Mouse (Mus musculus): Measurements from ENCODE around the gene Dimt1. TPM values are rescaled to one million over a fixed set of nuclear protein-coding genes. Genes with fewer than 3 reads are reported as not detected.
"Not testable (repeated sequence)": the region's sequence is repeated elsewhere in the genome, so short reads cannot be mapped to it uniquely, and the experiment has no call there.

Gene Dimt1
- polyA plus RNA-seq, 1 experiment from 2014 or later, result 14.6 TPM

GRCm38 (mm10) chr13:106918322-106919050 is 28.4 kb upstream of the Dimt1 start:
- H3K4me3 ChIP-seq (ENCODE audit: low read depth, low read length), result no peak overlapping the region
- 0 out of 2 replicates have a peak, but pooled peaks cover 8% of the 10 kb centered on the region for H3K36me3 ChIP-seq (ENCODE audit: insufficient read depth, low read length)
- H3K27me3 ChIP-seq (replicated peaks; ENCODE audit: insufficient read depth, low read length), result no peaks in the 10 kb centered on the region
- peak; percentile 76 for DNase-seq (ENCODE audit: low spot score)
- peak; percentile 72 for TF ChIP-seq CTCF (IDR thresholded peaks at IDR 0.05)
- no peak for TF ChIP-seq EP300 (IDR thresholded peaks at IDR 0.05)
- no peak overlapping the region for H3K27ac ChIP-seq (ENCODE audit: low read length)
- no peaks in the 10 kb centered on the region for H3K4me1 ChIP-seq (ENCODE audit: insufficient read depth, low read depth, low read length)
- no peaks in the 10 kb centered on the region for H3K9me3 ChIP-seq (ENCODE audit: low read length)
- H3K9ac ChIP-seq (replicated peaks; ENCODE audit: low read depth), result no peak overlapping the region
- ATAC-seq, result no peak
- no peak overlapping the region for H3K4me2 ChIP-seq (replicated peaks; ENCODE audit: low read depth, low read length)
- 55% methylated on average over 7 of the region's 7 CpGs for WGBS

GRCm38 (mm10) chr13:106925921-106926320 is 21.0 kb upstream of the Dimt1 start:
- not testable (repeated sequence) for ATAC-seq; H3K9me3 ChIP-seq (ENCODE audit: low read length)

GRCm38 (mm10) chr13:106928296-106928695 is 18.6 kb upstream of the Dimt1 start:
- H3K4me2 ChIP-seq (replicated peaks; ENCODE audit: low read depth, low read length), result no peak overlapping the region
- ATAC-seq (no peak), DNase-seq (ENCODE audit: low spot score) (no peak)
- H3K9ac ChIP-seq (replicated peaks; ENCODE audit: low read depth), result no peak overlapping the region
- H3K4me1 ChIP-seq (ENCODE audit: insufficient read depth, low read depth, low read length), result no peaks in the 10 kb centered on the region
- no peak overlapping the region for H3K4me3 ChIP-seq (ENCODE audit: low read depth, low read length)
- H3K36me3 ChIP-seq (ENCODE audit: insufficient read depth, low read length), result no peaks in the 10 kb centered on the region
- no peaks in the 10 kb centered on the region for H3K27me3 ChIP-seq (replicated peaks; ENCODE audit: insufficient read depth, low read length)
- H3K27ac ChIP-seq (ENCODE audit: low read length), result no peak overlapping the region
- 87% methylated on average over 4 of the region's 4 CpGs for WGBS
- TF ChIP-seq EP300 (IDR thresholded peaks at IDR 0.05) (no peak), CTCF (IDR thresholded peaks at IDR 0.05) (no peak)
- H3K9me3 ChIP-seq (ENCODE audit: low read length), result no peaks in the 10 kb centered on the region

More at GRCm38 (mm10) chr13:106925921-106926320, 21.0 kb upstream of the Dimt1 start:
- not testable (repeated sequence) for H3K4me2 ChIP-seq (replicated peaks; ENCODE audit: low read depth, low read length); DNase-seq (ENCODE audit: low spot score); H3K27me3 ChIP-seq (replicated peaks; ENCODE audit: insufficient read depth, low read length); H3K4me1 ChIP-seq (ENCODE audit: insufficient read depth, low read depth, low read length); H3K27ac ChIP-seq (ENCODE audit: low read length); H3K9ac ChIP-seq (replicated peaks; ENCODE audit: low read depth); H3K4me3 ChIP-seq (ENCODE audit: low read depth, low read length); H3K36me3 ChIP-seq (ENCODE audit: insufficient read depth, low read length)
- WGBS, result 86% methylated on average over 3 of the region's 3 CpGs

- no peak overlapping the region for H3K4me2 ChIP-seq (replicated peaks; ENCODE audit: low read depth, low read length)
- WGBS, result 84% methylated on average over 2 of the region's 2 CpGs
Observed at GRCm38 (mm10) chr13:106929201-106929600, 17.7 kb upstream of the Dimt1 start.

GRCm38 (mm10) chr13:106935871-106936255 is 11.1 kb upstream of the Dimt1 start:
- Histone ChIP-seq H3K27ac (ENCODE audit: low read length) (peak overlapping the region; percentile 75; the same call in 1 of the 2 replicates), H3K36me3 (ENCODE audit: insufficient read depth, low read length) (no peaks in the 10 kb centered on the region), H3K9ac (replicated peaks; ENCODE audit: low read depth) (peak overlapping the region; percentile 84), H3K4me3 (ENCODE audit: low read depth, low read length) (peak overlapping the region; percentile 95), H3K9me3 (ENCODE audit: low read length) (no peaks in the 10 kb centered on the region), H3K4me2 (replicated peaks; ENCODE audit: low read depth, low read length) (peak overlapping the region; percentile 94), H3K27me3 (replicated peaks; ENCODE audit: insufficient read depth, low read length) (no peaks in the 10 kb centered on the region), H3K4me1 (ENCODE audit: insufficient read depth, low read depth, low read length) (peaks cover 4% of the 10 kb centered on the region; the same call in 1 of the 2 replicates)
- DNase-seq (ENCODE audit: low spot score) (no peak), ATAC-seq (no peak)
- TF ChIP-seq EP300 (IDR thresholded peaks at IDR 0.05), result no peak
- TF ChIP-seq CTCF (IDR thresholded peaks at IDR 0.05), result no peak
- WGBS, result 6% methylated on average over 9 of the region's 9 CpGs

More at GRCm38 (mm10) chr13:106929201-106929600, 17.7 kb upstream of the Dimt1 start:
- no peak overlapping the region for H3K9ac ChIP-seq (replicated peaks; ENCODE audit: low read depth)
- H3K27me3 ChIP-seq (replicated peaks; ENCODE audit: insufficient read depth, low read length), result no peaks in the 10 kb centered on the region
- no peaks in the 10 kb centered on the region for H3K4me1 ChIP-seq (ENCODE audit: insufficient read depth, low read depth, low read length)
- no peaks in the 10 kb centered on the region for H3K9me3 ChIP-seq (ENCODE audit: low read length)
- DNase-seq (ENCODE audit: low spot score) (no peak), ATAC-seq (no peak)
- H3K4me3 ChIP-seq (ENCODE audit: low read depth, low read length), result no peak overlapping the region
- no peak for TF ChIP-seq EP300 (IDR thresholded peaks at IDR 0.05)
- no peak for TF ChIP-seq CTCF (IDR thresholded peaks at IDR 0.05)
- H3K36me3 ChIP-seq (ENCODE audit: insufficient read depth, low read length), result no peaks in the 10 kb centered on the region
- H3K27ac ChIP-seq (ENCODE audit: low read length), result no peak overlapping the region

GRCm38 (mm10) chr13:106936256-106937137 is 10.4 kb upstream of the Dimt1 start, which contains the start of gene Ipo11:
Gene Ipo11, minus strand, starts transcription at chr13:106936958.
- Histone ChIP-seq H3K36me3 (ENCODE audit: insufficient read depth, low read length) (no peaks in the 10 kb centered on the region), H3K4me2 (replicated peaks; ENCODE audit: low read depth, low read length) (peak within 1 kb of the TSS; percentile 94), H3K27me3 (replicated peaks; ENCODE audit: insufficient read depth, low read length) (no peaks in the 10 kb centered on the region), H3K4me1 (ENCODE audit: insufficient read depth, low read depth, low read length) (peaks cover 4% of the 10 kb centered on the region; the same call in 1 of the 2 replicates), H3K9me3 (ENCODE audit: low read length) (no peaks in the 10 kb centered on the region), H3K27ac (ENCODE audit: low read length) (peak within 1 kb of the TSS; percentile 75), H3K4me3 (ENCODE audit: low read depth, low read length) (peak within 1 kb of the TSS; percentile 95), H3K9ac (replicated peaks; ENCODE audit: low read depth) (peak within 1 kb of the TSS; percentile 84)
- peak; percentile 98 for DNase-seq (ENCODE audit: low spot score)
- ATAC-seq, result peak; percentile 97
- TF ChIP-seq CTCF (IDR thresholded peaks at IDR 0.05) (peak; percentile 4; the same call in 1 of the 2 replicates), EP300 (IDR thresholded peaks at IDR 0.05) (no peak)
- WGBS, result under 1% methylated on average over 78 of the region's 84 CpGs
